Mouse (Mus musculus) ES-E14 (cell line): ENCODE results near the gene Gm10134.

Source experiments
- MAFK ChIP-seq: IDR thresholded peaks from 2 replicates; pipeline ENCODE4 v1.6.1; 2014; ENCODE audit warnings: mild to moderate bottlenecking, low read depth, low read length, inconsistent platforms; ENCODE audit not compliant: insufficient read depth
- ZC3H11A ChIP-seq: IDR thresholded peaks from 2 replicates; pipeline ENCODE4 v1.6.1; 2012; ENCODE audit warnings: low read depth, mild to moderate bottlenecking, inconsistent platforms, low read length, borderline replicate concordance

- TF ChIP-seq MAFK = no peak
- TF ChIP-seq ZC3H11A = no peak
Observed at GRCm38 (mm10) chr2:28543894-28544293, 38.0 kb downstream of the Gm10134 start.
